ENCODE assay signal across 8 mouse cellular contexts in the genomic region with DNA sequence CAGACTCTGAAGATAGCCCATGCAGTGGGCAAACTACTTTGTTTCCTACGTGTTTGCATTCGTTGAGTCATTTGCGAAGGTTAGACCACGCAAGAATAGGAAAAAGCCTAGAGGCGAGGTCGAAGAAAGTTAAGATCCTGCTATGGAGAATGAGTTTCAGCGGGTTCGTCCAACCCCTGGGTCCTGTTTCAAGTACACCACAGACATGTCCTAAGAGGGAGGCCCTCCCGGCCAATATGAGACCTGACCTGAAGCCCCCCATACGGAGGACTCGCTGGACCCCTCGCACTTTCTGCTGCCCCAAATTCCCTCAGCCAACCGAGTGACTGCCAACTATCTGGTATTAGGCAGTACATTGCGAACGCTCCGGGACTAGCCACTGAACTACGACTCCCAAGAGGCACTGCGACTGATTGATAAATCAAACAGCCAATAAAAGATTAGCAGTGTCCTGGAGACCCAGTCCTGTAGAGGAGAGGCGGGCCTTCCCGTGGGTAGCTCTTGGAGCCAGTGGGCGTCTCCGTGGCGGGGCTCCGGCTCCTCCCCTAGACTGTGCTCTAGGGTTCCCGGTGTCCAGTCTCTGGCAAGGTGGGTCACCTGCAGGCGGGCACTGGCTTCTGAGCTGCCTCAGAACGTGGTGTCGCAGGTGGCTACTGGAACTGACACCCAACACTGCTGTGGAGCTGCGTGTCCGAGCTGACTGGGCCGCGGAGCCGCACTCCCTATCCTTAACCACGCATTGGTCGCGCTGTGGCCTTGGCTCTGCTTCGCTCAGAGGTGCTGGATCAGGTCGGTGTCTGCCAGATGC. TPM values are rescaled to one million over a fixed set of nuclear protein-coding genes. Genes with fewer than 3 reads are reported as not detected.
A peak's percentile ranks its signal among the peaks of the same experiment; 100 is the strongest.
DNase-seq lines count a peak whose midpoint lies in the region; ATAC-seq and TF ChIP-seq lines count a peak whose summit lies in the region.

TSS of gene Zfp174 (plus strand) at position 558 of the 808 bp plus-strand sequence.

- intact Hi-C loops in gastrocnemius, adult 2 months (cut with DNase I) = loop anchor here (2.0 to 10.0 kb wide), 4 partner anchors 35 to 155 kb away; partner anchors contain the start of genes Gm20695, Slx4, Zfp263 and Zfp597
- intact Hi-C loops in left cerebral cortex, adult 2 months (cut with DNase I) = loop anchor here (1.0 to 10.0 kb wide), 3 partner anchors 25 to 102 kb away; partner anchors contain the start of genes 1700037C18Rik, Cluap1, Naa60 and Zfp263

- no peaks in the 10 kb centered on the region for H3K9me3 ChIP-seq in hindbrain, postnatal 0 days (ENCODE audit: low read length)

- TF ChIP-seq CTCF in gastrocnemius, adult 2 months (IDR thresholded peaks at IDR 0.05) = peak; percentile 6; the same call in 1 of the 2 replicates
- TF ChIP-seq CTCF in hindbrain, postnatal 0 days (IDR thresholded peaks at IDR 0.05; ENCODE audit: low read depth) = peak; percentile 39
- no peak for TF ChIP-seq CTCF in left cerebral cortex, adult 2 months (IDR thresholded peaks at IDR 0.05)

- H3K4me2 ChIP-seq in hindbrain, postnatal 0 days (ENCODE audit: low read depth, low read length) = peak within 1 kb of the TSS; percentile 78

- no peaks in the 10 kb centered on the region for H3K27me3 ChIP-seq in hindbrain, postnatal 0 days (ENCODE audit: insufficient read depth, low read length)

- peak within 1 kb of the TSS; percentile 59 for H3K9ac ChIP-seq in hindbrain, postnatal 0 days (replicated peaks; ENCODE audit: low read length)

- H3K4me1 ChIP-seq in hindbrain, postnatal 0 days (ENCODE audit: insufficient read depth, low read length) = 0 out of 2 replicates have a peak, but pooled peaks cover 2% of the 10 kb centered on the region

- ATAC-seq in common myeloid progenitor, adult 5-6 weeks (replicated peaks; ENCODE audit: low read depth, poor library complexity, severe bottlenecking) = peak; percentile 99
- peak; percentile 99 for ATAC-seq in hindbrain, postnatal 0 days
- ATAC-seq in megakaryocyte, adult 5-6 weeks (ENCODE audit: poor library complexity, severe bottlenecking) = peak; percentile 100

- DNase-seq in ZHBTc4 (ENCODE audit: low read depth, low spot score) = peak; percentile 97
- DNase-seq in gastrocnemius, adult 2 months = peak; percentile 96
- peak; percentile 98 for DNase-seq in hindbrain, postnatal 0 days (ENCODE audit: low spot score)
- peak; percentile 90 to 93 for DNase-seq in left cerebral cortex, adult 2 months (ENCODE audit: extremely low spot score in 1 of 2, low spot score in 2 of 2)
- DNase-seq in right cerebral cortex, adult 2 months (ENCODE audit: low spot score in 2 of 2) = peak; percentile 93 to 96
- DNase-seq in urinary bladder, postnatal 14 days (ENCODE audit: low spot score) = peak; percentile 94

- 3% methylated on average over 38 of the region's 38 CpGs for WGBS in hindbrain, postnatal 0 days

- H3K4me3 ChIP-seq in gastrocnemius, adult 2 months = peak within 1 kb of the TSS; percentile 84
- peak within 1 kb of the TSS; percentile 72 for H3K4me3 ChIP-seq in hindbrain, postnatal 0 days (ENCODE audit: low read length)
- H3K4me3 ChIP-seq in left cerebral cortex, adult 2 months = peak within 1 kb of the TSS; percentile 73

- no peaks in the 10 kb centered on the region for H3K36me3 ChIP-seq in hindbrain, postnatal 0 days (ENCODE audit: insufficient read depth, low read length)

- H3K27ac ChIP-seq in gastrocnemius, adult 2 months = peak within 1 kb of the TSS; percentile 90
- H3K27ac ChIP-seq in hindbrain, postnatal 0 days = 0 out of 2 replicates have a peak within 1 kb of the TSS, but pooled peaks have one; percentile 41
- peak within 1 kb of the TSS; percentile 85 for H3K27ac ChIP-seq in left cerebral cortex, adult 2 months

RNA-seq across cellular contexts. Expression of gene Zfp174, which starts in this region (rescaled TPM):
- total RNA-seq in common myeloid progenitor, adult 5-6 weeks (2017) = 0.73 and 0.87 TPM in 2 replicates
- total RNA-seq in gastrocnemius, adult 2 months (2021) = 1 to 10 TPM; 1.5 to 1.7 TPM
- total RNA-seq in hindbrain, postnatal 0 days (2014; rRNA removed) = 3.4 and 3.6 TPM in 2 replicates
- 1.2 and 1.3 TPM in 2 replicates for polyA plus RNA-seq in hindbrain, postnatal 0 days (2015; fragmentation: Nextera tagmentation; extraction: Ambion mirVana)
- total RNA-seq in left cerebral cortex, adult 2 months (2021) = 1 to 10 TPM; 4.0 to 5.0 TPM
- 0.21 and 0.74 TPM in 2 replicates for total RNA-seq in megakaryocyte, adult 5-6 weeks (2015)
- 0.20 and 0.22 TPM in 2 replicates for total RNA-seq in megakaryocyte, adult 5-6 weeks (2017)

Comparison
In these comparisons a context has a peak if more than half of its experiments do, and no peak if none do; other contexts are left out.
1. Peak in every context shown above with its lines: DNase-seq, ATAC-seq, H3K4me3 ChIP-seq and H3K27ac ChIP-seq.
2. Peak in ATAC-seq in common myeloid progenitor, adult 5-6 weeks; RNA of the gene not detected or under 1 TPM.
3. Peak in ATAC-seq in megakaryocyte, adult 5-6 weeks; RNA of the gene not detected or under 1 TPM.